Mouse (Mus musculus): ENCODE measurements around the gene Mettl26. TPM values are rescaled to one million over a fixed set of nuclear protein-coding genes. Genes with fewer than 3 reads are reported as not detected.

The Mettl26 gene
- 57.1 and 60.1 TPM in 2 replicates for polyA plus RNA-seq (2014; fragmentation: Nextera tagmentation; extraction: Ambion mirVana)

DNA sequence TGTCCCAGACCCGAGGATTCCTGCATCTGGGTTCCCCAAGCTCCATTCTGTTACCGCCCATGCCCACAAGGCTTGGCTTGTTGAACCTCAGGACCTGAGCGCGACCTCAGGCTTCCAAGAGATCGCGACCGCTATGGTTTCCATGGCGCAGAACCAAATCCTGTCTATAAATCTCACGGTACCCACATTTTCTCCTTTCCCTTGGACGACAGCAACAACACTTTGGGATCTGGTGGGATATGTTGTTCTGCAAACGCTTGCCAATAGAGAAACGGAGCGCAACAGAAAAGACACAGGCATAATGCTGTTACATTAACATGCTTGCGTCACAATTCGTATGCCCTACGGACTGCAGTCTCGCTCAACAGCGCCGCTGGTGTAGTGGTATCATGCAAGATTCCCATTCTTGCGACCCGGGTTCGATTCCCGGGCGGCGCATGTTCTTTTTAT lies at the start of gene Mettl26:
Mettl26 (plus strand) TSS at position 354 of the 450 bp plus-strand sequence.
- DNase-seq (ENCODE audit: low spot score, missing footprints) (peak; percentile 100), ATAC-seq (ENCODE audit: low FRiP score) (peak; percentile 73)
- Histone ChIP-seq H3K4me1 (ENCODE audit: control insufficient read depth, insufficient read depth, low read length) (peaks cover 16% of the 10 kb centered on the region), H3K9ac (ENCODE audit: low read length) (peak within 1 kb of the TSS; percentile 78), H3K36me3 (ENCODE audit: control insufficient read depth, insufficient read depth, low read length) (no peaks in the 10 kb centered on the region), H3K9me3 (ENCODE audit: control insufficient read depth, low read length) (no peaks in the 10 kb centered on the region), H3K4me2 (peak within 1 kb of the TSS; percentile 90), H3K4me3 (ENCODE audit: low read depth, low read length) (peak within 1 kb of the TSS; percentile 80), H3K27me3 (ENCODE audit: control insufficient read depth, insufficient read depth, low read length) (no peaks in the 10 kb centered on the region), H3K27ac (ENCODE audit: low read depth, low read length) (peak within 1 kb of the TSS; percentile 85)
- WGBS = under 1% methylated on average over 25 of the region's 25 CpGs

- H3K4me2 ChIP-seq = no peak overlapping the region
- peaks cover 2% of the 10 kb centered on the region; the same call in 1 of the 2 replicates for H3K36me3 ChIP-seq (ENCODE audit: control insufficient read depth, insufficient read depth, low read length)
- no peak for DNase-seq (ENCODE audit: low spot score, missing footprints)
- H3K27ac ChIP-seq (ENCODE audit: low read depth, low read length) = no peak overlapping the region
- H3K9ac ChIP-seq (ENCODE audit: low read length) = no peak overlapping the region
- H3K9me3 ChIP-seq (ENCODE audit: control insufficient read depth, low read length) = no peaks in the 10 kb centered on the region
- peaks cover 32% of the 10 kb centered on the region for H3K4me1 ChIP-seq (ENCODE audit: control insufficient read depth, insufficient read depth, low read length)
- H3K4me3 ChIP-seq (ENCODE audit: low read depth, low read length) = no peak overlapping the region
- H3K27me3 ChIP-seq (ENCODE audit: control insufficient read depth, insufficient read depth, low read length) = no peaks in the 10 kb centered on the region
- ATAC-seq (ENCODE audit: low FRiP score) = no peak
- 83% methylated on average over 6 of the region's 6 CpGs for WGBS
Measured at GRCm38 (mm10) chr17:25825311-25825710, 49.6 kb upstream of the Mettl26 start.

- H3K4me2 ChIP-seq = no peak overlapping the region
- peaks cover 35% of the 10 kb centered on the region for H3K4me1 ChIP-seq (ENCODE audit: control insufficient read depth, insufficient read depth, low read length)
- no peak for DNase-seq (ENCODE audit: low spot score, missing footprints)
- no peaks in the 10 kb centered on the region for H3K9me3 ChIP-seq (ENCODE audit: control insufficient read depth, low read length)
- WGBS = 95% methylated on average over 27 of the region's 27 CpGs
- H3K27me3 ChIP-seq (ENCODE audit: control insufficient read depth, insufficient read depth, low read length) = no peaks in the 10 kb centered on the region
- ATAC-seq (ENCODE audit: low FRiP score) = no peak
- peaks cover 7% of the 10 kb centered on the region; the same call in 1 of the 2 replicates for H3K36me3 ChIP-seq (ENCODE audit: control insufficient read depth, insufficient read depth, low read length)
- no peak overlapping the region for H3K27ac ChIP-seq (ENCODE audit: low read depth, low read length)
- H3K4me3 ChIP-seq (ENCODE audit: low read depth, low read length) = no peak overlapping the region
- no peak overlapping the region for H3K9ac ChIP-seq (ENCODE audit: low read length)
Measured at GRCm38 (mm10) chr17:25825984-25826570, 48.8 kb upstream of the Mettl26 start.

GRCm38 (mm10) chr17:25827011-25827410 lies 47.9 kb upstream of the Mettl26 start:
- peaks cover 44% of the 10 kb centered on the region for H3K4me1 ChIP-seq (ENCODE audit: control insufficient read depth, insufficient read depth, low read length)
- no peaks in the 10 kb centered on the region for H3K9me3 ChIP-seq (ENCODE audit: control insufficient read depth, low read length)
- WGBS = 95% methylated on average over 13 of the region's 13 CpGs
- H3K4me3 ChIP-seq (ENCODE audit: low read depth, low read length) = no peak overlapping the region
- DNase-seq (ENCODE audit: low spot score, missing footprints) = no peak
- H3K27me3 ChIP-seq (ENCODE audit: control insufficient read depth, insufficient read depth, low read length) = no peaks in the 10 kb centered on the region
- H3K36me3 ChIP-seq (ENCODE audit: control insufficient read depth, insufficient read depth, low read length) = peaks cover 11% of the 10 kb centered on the region; the same call in 1 of the 2 replicates
- H3K9ac ChIP-seq (ENCODE audit: low read length) = no peak overlapping the region
- no peak overlapping the region for H3K4me2 ChIP-seq
- no peak for ATAC-seq (ENCODE audit: low FRiP score)
- H3K27ac ChIP-seq (ENCODE audit: low read depth, low read length) = no peak overlapping the region

DNA sequence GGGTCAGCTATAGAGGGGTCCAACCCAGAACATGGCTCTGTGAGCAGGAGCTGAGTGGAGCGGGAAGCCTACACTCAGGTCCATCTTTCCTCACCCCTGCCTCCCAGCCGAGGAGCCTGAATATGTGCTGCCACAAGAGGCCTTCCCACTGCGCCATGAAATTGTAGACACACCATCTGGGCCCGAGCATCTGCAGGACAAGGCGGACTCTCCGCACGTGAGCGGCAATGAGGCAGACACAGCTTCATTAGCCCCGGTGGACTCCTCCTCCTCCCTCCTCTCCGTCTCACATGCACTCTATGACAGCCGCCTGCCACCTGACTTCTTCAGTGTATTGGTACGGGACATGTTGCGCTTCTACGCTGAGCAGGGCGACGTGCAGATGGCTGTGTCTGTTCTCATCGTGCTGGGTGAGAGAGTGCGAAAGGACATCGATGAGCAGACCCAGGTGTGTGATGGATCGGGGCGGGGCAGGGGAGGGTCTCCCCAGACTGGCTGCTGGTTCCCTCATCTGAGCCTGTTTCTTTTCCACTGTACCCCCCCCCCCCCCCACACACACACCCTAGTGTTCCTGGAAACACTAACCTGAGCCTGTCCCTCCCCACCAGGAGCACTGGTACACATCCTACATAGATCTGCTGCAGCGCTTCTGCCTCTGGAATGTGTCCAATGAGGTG lies 47.2 kb upstream of the Mettl26 start:
- H3K9me3 ChIP-seq (ENCODE audit: control insufficient read depth, low read length) = no peaks in the 10 kb centered on the region
- WGBS = 90% methylated on average over 22 of the region's 22 CpGs
- peaks cover 11% of the 10 kb centered on the region; the same call in 1 of the 2 replicates for H3K36me3 ChIP-seq (ENCODE audit: control insufficient read depth, insufficient read depth, low read length)
- no peak overlapping the region for H3K9ac ChIP-seq (ENCODE audit: low read length)
- no peak overlapping the region for H3K4me3 ChIP-seq (ENCODE audit: low read depth, low read length)
- no peak overlapping the region for H3K27ac ChIP-seq (ENCODE audit: low read depth, low read length)
- H3K27me3 ChIP-seq (ENCODE audit: control insufficient read depth, insufficient read depth, low read length) = no peaks in the 10 kb centered on the region
- H3K4me2 ChIP-seq = no peak overlapping the region
- ATAC-seq (ENCODE audit: low FRiP score) (no peak), DNase-seq (ENCODE audit: low spot score, missing footprints) (no peak)
- H3K4me1 ChIP-seq (ENCODE audit: control insufficient read depth, insufficient read depth, low read length) = peaks cover 45% of the 10 kb centered on the region

GRCm38 (mm10) chr17:25828223-25828594 lies 46.7 kb upstream of the Mettl26 start:
- H3K27ac ChIP-seq (ENCODE audit: low read depth, low read length) = no peak overlapping the region
- no peak for DNase-seq (ENCODE audit: low spot score, missing footprints)
- peak overlapping the region; percentile 89 for H3K9ac ChIP-seq (ENCODE audit: low read length)
- H3K9me3 ChIP-seq (ENCODE audit: control insufficient read depth, low read length) = no peaks in the 10 kb centered on the region
- H3K36me3 ChIP-seq (ENCODE audit: control insufficient read depth, insufficient read depth, low read length) = peaks cover 11% of the 10 kb centered on the region; the same call in 1 of the 2 replicates
- no peak for ATAC-seq (ENCODE audit: low FRiP score)
- H3K27me3 ChIP-seq (ENCODE audit: control insufficient read depth, insufficient read depth, low read length) = no peaks in the 10 kb centered on the region
- H3K4me3 ChIP-seq (ENCODE audit: low read depth, low read length) = peak overlapping the region; percentile 68
- peak overlapping the region; percentile 90 for H3K4me2 ChIP-seq
- WGBS = 80% methylated on average over 8 of the region's 8 CpGs
- H3K4me1 ChIP-seq (ENCODE audit: control insufficient read depth, insufficient read depth, low read length) = peaks cover 45% of the 10 kb centered on the region

GRCm38 (mm10) chr17:25828712-25829557 lies 45.9 kb upstream of the Mettl26 start, which contains the start of gene Jmjd8:
TSS of gene Jmjd8 (plus strand) at chr17:25828867.
- Histone ChIP-seq H3K36me3 (ENCODE audit: control insufficient read depth, insufficient read depth, low read length) (peaks cover 11% of the 10 kb centered on the region; the same call in 1 of the 2 replicates), H3K4me3 (ENCODE audit: low read depth, low read length) (peak within 1 kb of the TSS; percentile 68), H3K4me2 (peak within 1 kb of the TSS; percentile 90), H3K9ac (ENCODE audit: low read length) (peak within 1 kb of the TSS; percentile 89), H3K27ac (ENCODE audit: low read depth, low read length) (peak within 1 kb of the TSS; percentile 87), H3K27me3 (ENCODE audit: control insufficient read depth, insufficient read depth, low read length) (no peaks in the 10 kb centered on the region), H3K9me3 (ENCODE audit: control insufficient read depth, low read length) (no peaks in the 10 kb centered on the region), H3K4me1 (ENCODE audit: control insufficient read depth, insufficient read depth, low read length) (peaks cover 47% of the 10 kb centered on the region)
- WGBS = under 1% methylated on average over 32 of the region's 32 CpGs
- DNase-seq (ENCODE audit: low spot score, missing footprints) (peak; percentile 99), ATAC-seq (ENCODE audit: low FRiP score) (peak; percentile 20)

DNA sequence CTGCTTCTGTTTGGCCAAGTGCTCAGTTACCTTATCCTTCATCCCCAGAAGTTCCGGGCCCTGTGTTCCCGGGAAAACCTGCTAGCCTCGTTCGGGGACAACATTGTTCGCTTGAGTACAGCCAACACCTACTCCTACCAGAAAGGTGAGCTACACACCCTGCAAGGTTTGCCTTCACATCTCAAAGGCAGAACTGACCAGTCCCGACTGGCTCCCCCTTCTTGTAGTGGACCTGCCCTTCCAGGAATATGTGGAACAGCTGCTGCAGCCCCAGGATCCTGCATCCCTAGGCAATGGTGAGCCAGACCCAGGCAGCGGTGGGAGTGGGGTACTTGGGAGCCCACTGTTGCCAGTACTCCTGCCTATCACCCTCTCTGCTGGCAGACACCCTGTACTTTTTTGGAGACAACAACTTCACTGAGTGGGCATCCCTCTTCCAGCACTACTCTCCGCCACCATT lies 45.3 kb upstream of the Mettl26 start:
- ATAC-seq (ENCODE audit: low FRiP score) (no peak), DNase-seq (ENCODE audit: low spot score, missing footprints) (no peak)
- Histone ChIP-seq H3K9ac (ENCODE audit: low read length) (peak overlapping the region; percentile 89), H3K27me3 (ENCODE audit: control insufficient read depth, insufficient read depth, low read length) (no peaks in the 10 kb centered on the region), H3K4me3 (ENCODE audit: low read depth, low read length) (peak overlapping the region; percentile 68), H3K36me3 (ENCODE audit: control insufficient read depth, insufficient read depth, low read length) (peaks cover 11% of the 10 kb centered on the region; the same call in 1 of the 2 replicates), H3K9me3 (ENCODE audit: control insufficient read depth, low read length) (no peaks in the 10 kb centered on the region), H3K27ac (ENCODE audit: low read depth, low read length) (peak overlapping the region; percentile 87), H3K4me1 (ENCODE audit: control insufficient read depth, insufficient read depth, low read length) (peaks cover 47% of the 10 kb centered on the region), H3K4me2 (peak overlapping the region; percentile 90)
- 47% methylated on average over 8 of the region's 8 CpGs for WGBS
